Mouse (Mus musculus): ENCODE measurements around the gene Caskin2.
"Not testable (repeated sequence)": the region's sequence is repeated elsewhere in the genome, so short reads cannot be mapped to it uniquely, and the experiment has no call there.

The Caskin2 gene

GRCm38 (mm10) chr11:115766356-115766943 is 47.0 kb downstream of the Caskin2 start:
- CTCF ChIA-PET, result no interaction called here

DNA sequence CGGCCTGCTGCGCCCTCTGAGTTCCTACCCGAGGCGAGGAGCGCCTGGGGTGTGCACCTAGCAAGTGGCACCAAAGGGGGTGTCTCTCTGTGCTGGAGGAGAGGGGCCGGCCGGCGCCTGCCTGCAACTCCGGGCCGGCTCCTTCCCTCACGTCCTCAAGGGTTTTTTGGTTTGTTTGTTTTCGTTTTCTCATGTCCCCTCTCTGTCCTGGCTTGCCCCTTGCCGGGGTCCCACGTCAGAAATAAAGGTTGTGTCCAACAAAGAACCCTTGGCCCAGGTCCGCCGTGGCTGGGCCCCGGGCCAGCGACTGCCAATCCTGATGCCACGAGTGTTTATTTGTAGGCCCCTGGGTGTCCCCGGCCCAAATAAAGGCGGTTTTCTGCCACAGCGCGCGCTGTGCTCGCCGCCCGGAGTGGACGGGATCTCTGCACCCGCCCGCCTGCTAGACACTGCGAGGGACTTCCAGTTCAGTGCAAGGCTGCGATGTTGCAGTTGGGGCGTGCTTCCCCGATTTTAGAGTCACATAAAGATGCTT is 47.8 kb downstream of the Caskin2 start:
- CTCF ChIA-PET, result interaction anchor here (0.5 to 1.0 kb wide), 2 partner anchors 15 to 49 kb away, joined by 3 to 4 read pairs; partner anchors contain the start of gene Tsen54

DNA sequence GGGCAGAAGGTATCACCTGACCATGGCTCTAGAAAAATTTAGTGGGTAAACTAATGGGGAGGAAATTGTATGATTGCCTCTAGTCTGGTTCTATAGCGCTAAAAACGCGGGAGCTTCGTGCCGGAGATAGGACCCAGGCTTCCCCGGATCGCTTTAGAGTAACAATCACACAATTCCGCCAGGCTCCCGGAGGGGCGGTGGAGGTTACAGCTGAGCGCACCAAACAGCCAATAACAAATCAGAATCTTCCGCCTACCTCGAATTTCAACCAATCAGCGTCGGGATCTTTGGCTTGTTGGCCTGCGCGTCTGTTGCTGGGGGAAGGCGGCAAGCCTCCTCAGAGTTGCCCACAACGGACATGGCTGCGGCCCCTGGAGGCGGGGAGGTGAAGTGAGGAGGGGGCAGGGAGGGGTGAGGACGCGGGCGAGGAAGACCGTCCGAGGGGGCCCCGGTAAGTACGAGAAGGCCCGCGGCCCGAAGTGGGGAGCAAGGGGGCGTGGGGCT is 48.3 kb downstream of the Caskin2 start, which contains the start of gene Tmem94:
TSS of gene Tmem94 (plus strand) at position 331 of the 504 bp plus-strand sequence.
- CTCF ChIA-PET, result interaction anchor here (0.5 to 1.0 kb wide), 5 partner anchors 14 to 609 kb away, joined by 3 to 5 read pairs (median 4); partner anchors contain the start of gene Tsen54

GRCm38 (mm10) chr11:115764698-115765097 is 48.7 kb downstream of the Caskin2 start:
- CTCF ChIA-PET, result interaction anchor here (0.6 to 1.0 kb wide), 4 partner anchors 20 to 609 kb away, joined by 3 to 5 read pairs (median 4); partner anchors contain the start of gene Tsen54

DNA sequence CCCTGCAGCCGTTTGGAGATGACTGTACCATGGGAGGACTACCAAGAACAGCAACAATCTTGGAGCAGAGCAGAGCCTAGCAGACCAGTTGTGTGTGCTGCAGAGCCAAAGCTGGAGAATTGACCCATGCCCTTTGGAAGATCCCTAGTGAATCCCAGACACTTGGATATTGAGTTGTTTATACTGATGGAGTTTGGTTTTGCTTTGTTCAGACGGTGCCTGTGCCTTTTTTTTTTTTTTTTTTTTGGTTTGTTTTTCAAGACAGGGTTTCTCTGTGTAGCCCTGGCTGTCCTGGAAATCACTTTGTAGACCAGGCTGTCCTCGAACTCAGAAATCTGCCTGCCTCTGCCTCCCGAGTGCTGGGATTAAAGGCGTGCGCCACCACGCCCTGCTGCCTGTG is 51.3 kb downstream of the Caskin2 start:
- CTCF ChIA-PET, result not testable (repeated sequence)

- CTCF ChIA-PET, result no interaction called here
Measured at GRCm38 (mm10) chr11:115753485-115753884, 60.0 kb downstream of the Caskin2 start.

DNA sequence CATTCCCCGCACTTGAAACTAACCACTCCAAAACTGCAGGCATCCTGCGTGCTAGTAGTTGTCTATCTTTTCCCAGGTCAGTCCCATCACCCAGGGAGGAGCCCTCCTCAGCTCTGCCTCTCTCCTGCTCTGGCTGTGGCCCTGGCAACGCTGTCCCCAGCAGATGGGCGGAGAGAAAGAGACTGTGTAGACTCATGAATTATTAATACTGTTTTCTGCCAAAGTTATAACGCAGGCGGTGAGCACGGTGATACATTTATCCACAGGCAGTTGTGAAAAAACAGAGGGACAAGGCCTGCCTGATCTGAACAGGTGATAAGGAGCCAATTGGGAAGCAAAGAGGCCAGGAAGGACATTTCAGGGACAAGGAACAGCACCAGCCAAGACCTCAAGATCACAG is 60.8 kb downstream of the Caskin2 start:
- CTCF ChIA-PET, result no interaction called here

DNA sequence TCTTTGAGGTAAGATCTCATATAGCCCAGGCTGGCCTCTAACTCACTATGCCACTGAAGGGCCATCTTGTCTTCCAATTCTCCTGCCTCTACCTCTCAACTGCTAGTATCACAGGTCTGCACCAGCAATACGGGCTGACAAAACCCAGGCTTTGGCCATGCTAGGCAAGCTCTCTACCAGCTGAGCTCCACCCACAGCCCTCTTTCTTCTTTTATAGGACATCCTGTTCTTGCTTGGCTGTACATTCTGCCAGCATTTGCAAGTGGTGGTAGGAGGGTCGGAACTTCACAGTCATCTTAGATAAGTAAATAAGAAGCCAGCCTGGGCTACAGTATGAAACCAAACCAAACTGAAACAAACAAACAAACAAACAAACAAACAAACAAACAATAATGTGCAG is 61.7 kb downstream of the Caskin2 start:
- CTCF ChIA-PET, result no interaction called here

- CTCF ChIA-PET, result no interaction called here
Measured at GRCm38 (mm10) chr11:115749834-115750233, 63.6 kb downstream of the Caskin2 start.
